In genomic region chr15:32339426-32339825, GRCm38 (mm10) we compare ENCODE assay signal across 17 mouse cellular contexts.
DNase-seq lines count a peak whose midpoint lies in the region.
"Had no signal": no experiment of that assay in that cellular context is flagged by ENCODE, and none has a peak within 500 bp of the region (broad histone marks: within the 10 kb centered on the region; RNA-seq: fewer than 3 reads in every experiment).

No protein-coding gene starts in this region.

- H3K27ac ChIP-seq in heart, embryonic 10.5 days, result no peak overlapping the region
- H3K27ac ChIP-seq: hindbrain, embryonic 12.5 days; intestine, embryonic 15.5 days; limb, embryonic 13.5 days; liver, embryonic 15.5 days; neural tube, embryonic 15.5 days had no signal

- peak; percentile 19 for DNase-seq in embryo, embryonic 10.5 days (ENCODE audit: low spot score)
- no peak for DNase-seq in embryo, embryonic 10 days (ENCODE audit: low spot score)
- peak; percentile 43 to 44 for DNase-seq in heart, adult 9 months (ENCODE audit: low spot score in 2 of 2)
- no peak for DNase-seq in heart, embryonic 10.5 days (ENCODE audit: low spot score)
- peak; percentile 14 for DNase-seq in lung, postnatal 10 days
- DNase-seq in lung, postnatal 14 days, result no peak
- no peak for DNase-seq in cerebellum, adult 11 months
- DNase-seq in urinary bladder, postnatal 10 days (ENCODE audit: low spot score), result no peak
- DNase-seq: cerebellum, adult 9-10 months; lung, postnatal 4 days had no signal

- H3K27me3 ChIP-seq in heart, embryonic 10.5 days (ENCODE audit: insufficient read depth, poor library complexity, severe bottlenecking), result no peaks in the 10 kb centered on the region
- H3K27me3 ChIP-seq: hindbrain, embryonic 12.5 days; intestine, embryonic 15.5 days; limb, embryonic 13.5 days; liver, embryonic 15.5 days; neural tube, embryonic 15.5 days had no signal

- H3K4me3 ChIP-seq in heart, embryonic 10.5 days, result no peak overlapping the region
- H3K4me3 ChIP-seq: embryonic facial prominence, embryonic 10.5 days; erythroblast, embryonic 14.5 days; hindbrain, embryonic 12.5 days; intestine, embryonic 15.5 days; limb, embryonic 13.5 days; liver, embryonic 15.5 days; neural tube, embryonic 15.5 days had no signal

- H3K9me3 ChIP-seq in heart, embryonic 10.5 days, result no peaks in the 10 kb centered on the region
- H3K9me3 ChIP-seq: embryonic facial prominence, embryonic 10.5 days; hindbrain, embryonic 12.5 days; intestine, embryonic 15.5 days; limb, embryonic 13.5 days; liver, embryonic 15.5 days; neural tube, embryonic 15.5 days had no signal

- 0 out of 2 replicates have a peak, but pooled peaks cover under 1% of the 10 kb centered on the region for H3K4me1 ChIP-seq in heart, embryonic 10.5 days
- H3K4me1 ChIP-seq: liver, embryonic 15.5 days had no signal

- H3K36me3 ChIP-seq in heart, embryonic 10.5 days, result no peaks in the 10 kb centered on the region
- H3K36me3 ChIP-seq: embryonic facial prominence, embryonic 10.5 days; hindbrain, embryonic 12.5 days; intestine, embryonic 15.5 days; limb, embryonic 13.5 days; liver, embryonic 15.5 days; neural tube, embryonic 15.5 days had no signal

- WGBS in heart, embryonic 10.5 days, result 63% methylated on average over 5 of the region's 5 CpGs

Comparison
In these comparisons a context has a peak if more than half of its experiments do, and no peak if none do; other contexts are left out.
1. DNase-seq: peak in embryo, embryonic 10.5 days (single experiment), heart, adult 9 months (2 of 2) and lung, postnatal 10 days (single experiment); none in embryo, embryonic 10 days (single experiment), heart, embryonic 10.5 days (single experiment), lung, postnatal 14 days (single experiment), cerebellum, adult 11 months (single experiment) and urinary bladder, postnatal 10 days (single experiment).